Mouse (Mus musculus): Measurements from ENCODE around the gene Kcnmb1.

DNA sequence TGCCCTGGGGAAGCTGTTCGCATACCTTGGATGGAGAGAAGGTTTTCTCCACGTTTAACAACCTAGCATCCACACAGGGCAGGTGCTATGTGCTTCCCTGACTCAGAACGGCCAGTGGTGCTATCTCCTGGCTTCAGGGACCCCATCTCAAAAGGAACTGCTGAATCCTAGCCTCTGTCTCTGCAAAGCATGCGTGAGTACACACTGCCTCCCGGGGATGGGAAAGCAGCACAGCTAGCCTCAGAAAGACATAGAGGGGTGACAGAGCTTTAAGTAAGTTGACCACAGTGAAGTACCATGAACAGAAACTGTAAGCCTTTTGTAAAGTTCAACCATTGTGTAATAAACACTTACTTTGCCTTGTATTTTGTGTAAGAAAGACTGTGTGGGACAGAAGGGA, 30.7 kb downstream of the Kcnmb1 start:
- TF ChIP-seq CTCF (IDR thresholded peaks at IDR 0.05; ENCODE audit: low read depth, low read length) (no peak), GATA1 (IDR thresholded peaks at IDR 0.05; ENCODE audit: borderline replicate concordance, low read length) (no peak), TAL1 (conservative IDR thresholded peaks at IDR 0.05; ENCODE audit: low read depth, low read length) (no peak), GATA2 (IDR thresholded peaks at IDR 0.05; ENCODE audit: borderline replicate concordance, low read depth, low read length) (no peak)

Data from G1E (cell line).